Mouse (Mus musculus) heart, embryonic 11.5 days (tissue): ENCODE data around the gene Prb1. TPM values are rescaled to one million over a fixed set of nuclear protein-coding genes. Genes with fewer than 3 reads are reported as not detected.
"Not testable (repeated sequence)": the region's sequence is repeated elsewhere in the genome, so short reads cannot be mapped to it uniquely, and the experiment has no call there.

Source experiments
- ATAC-seq: fragments of 200-750 bp; cut with Nextera tagmentation; replicated peaks from 2 replicates; pipeline ENCODE4 v1.8.0; 2017; ENCODE audit warnings: moderate library complexity; ENCODE audit not compliant: insufficient number of reproducible peaks, low FRiP score, low TSS enrichment
- H3K27ac ChIP-seq: fragments of 300-500 bp; sonication (generic); 2 replicates; pipeline ENCODE4 v1.5.1; 2014; ENCODE audit warnings: mild to moderate bottlenecking, low read depth, low read length
- H3K27me3 ChIP-seq: fragments of 300-500 bp; sonication (generic); 2 replicates; pipeline ENCODE4 v1.6.1; 2014; ENCODE audit warnings: mild to moderate bottlenecking, low read length, mixed read lengths; ENCODE audit not compliant: control insufficient read depth, insufficient read depth
- H3K36me3 ChIP-seq: fragments of 300-500 bp; sonication (generic); 2 replicates; pipeline ENCODE4 v1.6.1; 2014; ENCODE audit warnings: mild to moderate bottlenecking, low read length, moderate library complexity, mixed read lengths; ENCODE audit not compliant: control insufficient read depth, insufficient read depth
- H3K4me1 ChIP-seq: fragments of 300-500 bp; sonication (generic); 2 replicates; pipeline ENCODE4 v1.6.1; 2014; ENCODE audit warnings: low read length; ENCODE audit not compliant: control insufficient read depth, insufficient read depth
- H3K4me2 ChIP-seq: fragments of 300-500 bp; sonication (generic); 2 replicates; pipeline ENCODE4 v1.6.1; 2014; ENCODE audit warnings: mild to moderate bottlenecking, moderate library complexity
- H3K4me3 ChIP-seq: fragments of 300-500 bp; sonication (generic); 2 replicates; pipeline ENCODE4 v1.5.1; 2014; ENCODE audit warnings: low read depth, low read length
- H3K9ac ChIP-seq: fragments of 300-500 bp; sonication (generic); 2 replicates; pipeline ENCODE4 v1.6.1; 2014; ENCODE audit warnings: mild to moderate bottlenecking, low read depth, low read length, moderate library complexity
- H3K9me3 ChIP-seq: fragments of 300-500 bp; sonication (generic); replicated peaks from 2 replicates; pipeline ENCODE4 v1.6.1; 2016; ENCODE audit warnings: low read length; ENCODE audit not compliant: control insufficient read depth
- polyA plus RNA-seq: library from polyadenylated mRNA; unstranded; fragments of >200 nt; fragmentation: Nextera tagmentation; extraction: Ambion mirVana; gene quantifications from 2 replicates; pipeline ENCODE4 v1.2.1, GENCODE M21; 2014

Prb1 gene
- polyA plus RNA-seq, result not detected in 2 replicates

GRCm38 (mm10) chr6:132210421-132210820 lies at the start of gene Prb1:
TSS of gene Prb1 (minus strand) at chr6:132210521.
- ATAC-seq, H3K9me3 ChIP-seq, H3K9ac ChIP-seq, H3K27ac ChIP-seq, H3K36me3 ChIP-seq, H3K4me1 ChIP-seq, H3K4me2 ChIP-seq, H3K4me3 ChIP-seq, H3K27me3 ChIP-seq: not testable (repeated sequence)

Other genes with a start within 250 kb of the Prb1 start
- not detected in 2 replicates for gene Prpmp5, start 104.2 kb upstream of the Prb1 start, polyA plus RNA-seq
- gene Gm8882, start 153.6 kb upstream of the Prb1 start, polyA plus RNA-seq, result not detected in 2 replicates